Mouse (Mus musculus): ENCODE measurements at regions not wholly inside any gene's neighbourhood (a gene's known extent, or its start where the extent isn't known, plus 50 kb on each side); places are given as distances from the start of the nearest gene placed in this dataset.

DNA sequence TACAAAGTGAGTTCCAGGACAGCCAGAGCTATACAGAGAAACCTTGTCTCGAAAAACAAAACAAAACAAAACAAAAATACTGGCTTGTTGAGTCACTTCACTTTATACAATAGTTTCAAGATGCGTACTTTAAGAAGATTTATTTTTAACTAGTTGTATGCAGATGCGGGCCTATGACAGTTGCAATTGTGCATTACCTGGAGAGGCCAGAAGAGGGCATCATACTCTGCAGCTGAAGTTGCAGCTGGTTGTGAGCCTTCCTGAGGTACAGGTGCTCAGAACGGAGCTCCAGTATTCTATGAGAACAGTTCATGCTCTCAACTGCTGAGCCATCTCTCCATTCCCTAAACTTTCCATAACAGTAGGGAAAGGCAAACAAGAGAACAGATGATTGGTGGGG is 314.2 kb upstream of the 4931429L15Rik start:
- DNase-seq (ENCODE audit: low spot score in 2 of 2) = no peak

GRCm38 (mm10) chr9:46632576-46632975 is 312.8 kb upstream of the 4931429L15Rik start:
- no peak for DNase-seq (ENCODE audit: low spot score in 2 of 2)

- DNase-seq (ENCODE audit: low spot score in 2 of 2) = no peak
These were observed 302.5 kb upstream of the 4931429L15Rik start for GRCm38 (mm10) chr9:46622255-46622654.

DNA sequence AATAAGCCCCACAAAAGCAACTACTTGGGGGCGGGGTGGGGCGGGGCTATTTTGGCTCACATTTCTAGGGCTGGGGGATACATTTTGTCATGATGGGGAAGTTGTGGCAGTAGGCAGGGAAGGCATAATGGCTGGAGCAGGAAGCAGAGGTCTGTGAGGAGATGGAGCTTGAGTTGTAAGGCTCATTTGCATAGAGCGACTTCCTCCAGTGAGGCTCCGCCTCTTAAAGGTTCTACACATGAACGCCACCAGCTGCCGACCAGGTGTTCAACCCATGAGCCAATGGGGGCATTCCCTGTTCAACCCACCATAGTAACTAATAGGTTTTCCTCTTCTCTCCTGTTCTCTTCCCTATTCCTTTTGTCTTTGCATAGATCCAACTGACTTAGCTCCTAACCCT is 302.1 kb upstream of the 4931429L15Rik start:
- no peak for DNase-seq (ENCODE audit: low spot score in 2 of 2)

GRCm38 (mm10) chr9:46610101-46611005 is 290.6 kb upstream of the 4931429L15Rik start:
- DNase-seq (ENCODE audit: low spot score in 2 of 2) = no peak

GRCm38 (mm10) chr9:46608695-46609094 is 288.9 kb upstream of the 4931429L15Rik start:
- no peak for DNase-seq (ENCODE audit: low spot score in 2 of 2)

- no peak for DNase-seq (ENCODE audit: low spot score in 2 of 2)
These were observed 281.0 kb upstream of the 4931429L15Rik start for GRCm38 (mm10) chr9:46600803-46601202.

DNA sequence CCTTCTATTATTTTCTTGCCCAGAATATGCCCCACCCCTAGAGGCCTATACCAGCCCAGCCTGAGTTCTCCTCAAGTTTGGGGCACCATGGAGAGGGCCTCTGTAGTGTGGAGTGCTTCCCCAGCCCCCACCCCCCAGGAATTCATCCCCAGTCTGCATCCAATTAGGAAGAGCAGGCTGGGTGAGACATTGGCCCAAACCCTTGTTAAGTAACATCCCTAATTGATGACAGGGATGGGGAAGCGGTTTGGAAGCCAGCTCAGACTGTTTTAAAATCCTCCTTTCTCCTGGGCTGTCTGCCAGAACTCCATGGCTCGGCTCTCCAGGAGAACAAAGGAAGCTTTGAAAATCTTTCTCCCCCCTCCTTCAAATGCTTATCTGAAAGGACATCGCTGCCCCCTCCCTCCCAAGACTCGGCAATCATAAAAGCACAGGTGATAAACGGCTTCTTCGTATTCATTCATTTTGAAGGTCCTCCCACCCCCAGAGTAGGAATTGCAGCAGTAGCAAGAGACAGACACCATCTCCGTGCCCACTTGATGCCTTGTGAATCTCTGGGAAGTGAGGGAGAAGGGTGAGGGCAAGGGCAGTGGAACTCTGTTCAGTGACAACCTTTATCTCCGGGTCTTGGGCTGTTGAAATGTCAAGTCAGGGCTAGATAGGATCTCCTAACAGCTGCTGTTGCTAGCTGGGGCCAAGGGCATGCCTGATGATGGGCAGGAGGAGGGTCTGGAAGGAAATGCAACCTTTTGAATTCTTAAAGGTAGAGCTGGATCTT is 280.3 kb upstream of the 4931429L15Rik start:
- DNase-seq (ENCODE audit: low spot score in 2 of 2) = no peak

DNA sequence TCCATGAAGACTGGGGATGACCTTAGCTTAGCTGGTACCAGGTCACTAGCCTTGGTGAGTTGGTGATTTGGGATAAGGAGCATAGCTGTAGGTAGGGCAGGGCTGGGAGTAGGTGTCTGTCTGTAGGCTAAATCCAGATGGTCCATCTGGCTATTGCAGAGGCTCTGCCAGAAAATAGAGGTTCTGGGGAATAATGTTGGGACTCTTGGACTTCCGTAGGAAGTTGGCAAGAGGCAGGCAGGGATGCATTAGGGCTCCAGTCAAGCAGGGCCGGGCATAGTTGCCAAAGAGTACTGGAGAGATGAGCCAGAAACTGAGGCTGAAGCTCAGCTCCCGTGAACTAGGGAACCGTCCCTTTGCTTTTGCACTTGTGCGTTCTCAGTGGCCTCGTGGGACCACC is 278.7 kb upstream of the 4931429L15Rik start:
- DNase-seq (ENCODE audit: low spot score in 2 of 2) = no peak

GRCm38 (mm10) chr9:46593444-46593843 is 273.7 kb upstream of the 4931429L15Rik start:
- DNase-seq (ENCODE audit: low spot score in 2 of 2) = no peak

DNA sequence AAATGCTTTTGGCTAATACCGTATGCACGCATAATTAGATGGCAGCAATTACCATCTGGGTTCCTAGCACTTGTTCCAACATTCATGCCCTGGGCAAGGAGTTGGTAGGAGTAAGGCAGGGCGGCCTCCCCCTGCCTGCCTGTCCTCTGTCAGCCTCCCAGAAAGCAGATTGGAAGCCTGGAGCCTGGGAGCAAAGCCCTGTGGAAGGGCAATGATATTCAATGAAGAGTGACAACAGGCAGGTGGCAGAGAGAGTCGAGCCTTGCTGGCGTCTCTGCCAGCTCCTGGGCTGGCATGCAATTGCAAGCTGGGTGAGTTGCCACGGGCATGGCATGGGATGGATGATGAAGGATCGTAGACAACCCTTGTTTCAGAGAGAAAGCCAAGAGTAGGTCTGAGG is 273.1 kb upstream of the 4931429L15Rik start:
- DNase-seq (ENCODE audit: low spot score in 2 of 2) = no peak

DNA sequence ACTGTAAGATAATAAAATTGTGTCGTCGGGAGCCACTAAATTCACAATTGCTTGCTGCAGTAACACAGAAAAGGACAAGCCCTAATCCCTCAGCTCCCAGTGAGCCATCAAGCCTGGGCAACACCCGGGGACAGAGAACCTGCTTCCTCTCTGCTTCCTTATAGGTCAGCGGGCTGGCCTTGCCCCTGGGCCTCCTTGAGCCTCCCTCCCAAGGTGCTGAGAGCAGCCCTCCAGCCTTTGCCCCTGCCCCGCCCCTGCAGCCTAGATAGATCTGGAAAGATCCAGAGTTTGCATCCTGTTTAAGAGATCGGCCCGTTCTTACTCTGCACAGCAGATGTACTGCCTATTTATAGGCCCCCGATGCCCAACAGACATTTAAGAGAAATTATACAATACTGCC is 267.0 kb upstream of the 4931429L15Rik start:
- no peak for DNase-seq (ENCODE audit: low spot score in 2 of 2)

DNA sequence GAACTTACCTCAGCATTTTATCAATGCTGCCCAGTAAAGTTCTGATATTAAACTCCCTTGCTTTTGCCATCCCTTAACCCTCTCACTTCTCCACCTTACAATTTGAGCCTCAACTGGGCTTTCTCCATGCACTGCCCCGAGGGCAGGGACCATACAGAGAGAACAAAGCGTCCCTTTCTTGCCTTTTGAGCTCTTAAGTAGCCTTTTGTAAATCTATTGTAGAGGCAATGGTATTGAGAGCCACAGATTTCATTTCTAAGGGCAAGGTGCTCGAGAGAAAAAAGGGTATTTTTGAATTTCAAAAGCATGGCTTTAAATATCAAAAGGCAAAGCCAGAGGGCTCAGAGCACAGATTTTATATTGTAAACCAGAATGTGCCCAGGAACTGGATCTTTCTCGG is 262.1 kb upstream of the 4931429L15Rik start:
- DNase-seq (ENCODE audit: low spot score in 2 of 2) = no peak

GRCm38 (mm10) chr9:46562301-46562700 is 242.5 kb upstream of the 4931429L15Rik start:
- no peak for DNase-seq (ENCODE audit: low spot score in 2 of 2)

DNA sequence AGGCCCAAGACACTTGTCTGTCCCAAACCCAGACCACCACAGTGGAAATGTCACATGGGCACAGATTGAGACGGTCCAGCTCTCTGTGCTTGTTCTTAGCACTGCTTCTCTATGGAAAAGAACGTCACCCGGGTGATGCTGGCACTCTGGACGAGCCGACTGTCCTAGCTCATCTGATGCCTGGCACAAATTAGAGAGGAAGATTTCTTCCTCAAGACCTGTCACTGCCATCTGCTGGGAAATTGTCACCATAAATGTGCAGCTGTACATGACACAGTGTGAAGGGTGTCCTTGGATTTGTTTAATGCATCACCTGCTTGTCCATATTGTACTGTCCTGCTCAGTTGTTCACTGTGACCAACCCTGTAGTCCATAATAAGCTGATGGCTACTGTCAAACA is 238.7 kb upstream of the 4931429L15Rik start:
- DNase-seq (ENCODE audit: low spot score in 2 of 2) = no peak

DNA sequence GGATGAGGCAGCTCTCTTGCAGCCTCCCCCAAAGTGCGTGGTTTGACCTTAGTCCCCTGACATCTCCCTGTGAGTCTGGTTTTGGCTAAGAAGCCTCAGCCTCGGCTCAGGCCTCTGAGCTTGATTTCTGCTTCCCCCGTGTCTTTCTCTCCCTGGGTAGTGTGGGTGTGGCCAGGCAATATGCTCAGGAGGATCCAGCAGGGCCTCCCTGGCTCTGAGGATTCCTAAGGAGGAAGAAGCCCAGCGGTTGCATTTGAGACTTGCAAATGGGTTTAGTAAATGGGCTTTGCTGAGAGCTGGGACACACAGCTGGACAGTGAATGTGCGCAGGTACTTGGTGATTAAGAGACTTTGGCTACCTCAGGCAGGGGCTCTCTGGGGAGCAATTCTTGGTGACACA is 238.0 kb upstream of the 4931429L15Rik start:
- DNase-seq (ENCODE audit: low spot score in 2 of 2) = no peak

- no peak for DNase-seq (ENCODE audit: low spot score in 2 of 2)
These were observed 235.4 kb upstream of the 4931429L15Rik start for GRCm38 (mm10) chr9:46555156-46555555.

GRCm38 (mm10) chr9:46554586-46555152 is 234.9 kb upstream of the 4931429L15Rik start:
- DNase-seq (ENCODE audit: low spot score in 2 of 2) = no peak

GRCm38 (mm10) chr9:46549416-46549815 is 229.6 kb upstream of the 4931429L15Rik start:
- no peak for DNase-seq (ENCODE audit: low spot score in 2 of 2)

- DNase-seq (ENCODE audit: low spot score in 2 of 2) = no peak
These were observed 224.5 kb upstream of the 4931429L15Rik start for GRCm38 (mm10) chr9:46544326-46544725.

- DNase-seq (ENCODE audit: low spot score in 2 of 2) = no peak
These were observed 221.2 kb upstream of the 4931429L15Rik start for GRCm38 (mm10) chr9:46541001-46541400.

DNA sequence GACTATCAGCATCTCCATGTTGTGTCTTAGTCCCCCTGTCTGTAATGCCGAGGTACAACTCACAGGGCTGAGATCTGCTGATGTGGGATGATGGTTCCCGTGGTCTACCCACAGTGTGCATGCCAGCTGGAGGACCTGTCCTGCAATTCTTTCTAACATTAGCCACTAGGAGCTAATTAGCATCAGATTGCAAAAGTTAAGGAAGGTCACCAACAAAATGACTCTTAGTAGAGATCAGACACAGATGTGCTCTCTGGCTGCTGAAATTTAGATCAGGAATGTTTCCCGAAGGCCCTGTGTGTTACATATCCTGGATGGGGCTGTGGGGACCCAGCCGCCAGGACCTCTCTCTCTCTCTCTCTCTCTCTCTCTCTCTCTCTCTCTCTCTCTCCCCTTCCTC is 218.8 kb upstream of the 4931429L15Rik start:
- no peak for DNase-seq (ENCODE audit: low spot score in 2 of 2)
